In genomic region chr2:105224134-105224986, GRCm38 (mm10) we compare ENCODE assay signal across 9 mouse cellular contexts. TPM values are rescaled to one million over a fixed set of nuclear protein-coding genes. Genes with fewer than 3 reads are reported as not detected.
A peak's percentile ranks its signal among the peaks of the same experiment; 100 is the strongest.
DNase-seq lines count a peak whose midpoint lies in the region; ATAC-seq lines count a peak whose summit lies in the region.
"Had no signal": no experiment of that assay in that cellular context is flagged by ENCODE, and none has a peak within 500 bp of the region (broad histone marks: within the 10 kb centered on the region; RNA-seq: fewer than 3 reads in every experiment).

Them7 (plus strand) TSS chr2:105224320.

- no peak for ATAC-seq in hindbrain, embryonic 12.5 days (ENCODE audit: low FRiP score)
- ATAC-seq in limb, embryonic 15.5 days (ENCODE audit: insufficient number of reproducible peaks, low FRiP score, low TSS enrichment, low read depth): no peak
- no peak for ATAC-seq in neural tube, embryonic 15.5 days (ENCODE audit: low FRiP score)
- ATAC-seq: Patski had no signal

- DNase-seq in ovary, adult 18-20 months (ENCODE audit: low spot score): peak; percentile 38
- DNase-seq in ovary, postnatal 10 days (ENCODE audit: low spot score): no peak
- DNase-seq in right cerebral cortex, adult 18-20 months: no peak
- DNase-seq in frontal cortex, postnatal 25 days (ENCODE audit: low spot score in 2 of 2): no peak

- peak within 1 kb of the TSS; percentile 45 for H3K4me3 ChIP-seq in erythroblast, embryonic 14.5 days (replicated peaks)
- peak within 1 kb of the TSS; percentile 39 for H3K4me3 ChIP-seq in hindbrain, embryonic 12.5 days
- H3K4me3 ChIP-seq in limb, embryonic 15.5 days: peak within 1 kb of the TSS; percentile 37
- peak within 1 kb of the TSS; percentile 35 for H3K4me3 ChIP-seq in neural tube, embryonic 15.5 days (replicated peaks)

- no peak within 1 kb of the TSS for H3K27ac ChIP-seq in hindbrain, embryonic 12.5 days
- H3K27ac ChIP-seq in limb, embryonic 15.5 days: no peak within 1 kb of the TSS
- no peak within 1 kb of the TSS for H3K27ac ChIP-seq in neural tube, embryonic 15.5 days (replicated peaks)

- 4% methylated on average over 38 of the region's 38 CpGs for WGBS in hindbrain, embryonic 12.5 days
- WGBS in limb, embryonic 15.5 days: 4% methylated on average over 34 of the region's 38 CpGs
- 6% methylated on average over 38 of the region's 38 CpGs for WGBS in neural tube, embryonic 15.5 days

- peak within 1 kb of the TSS; percentile 72 for H3K4me2 ChIP-seq in hindbrain, embryonic 12.5 days (replicated peaks)
- H3K4me2 ChIP-seq in limb, embryonic 15.5 days: peak within 1 kb of the TSS; percentile 62
- peak within 1 kb of the TSS; percentile 59 for H3K4me2 ChIP-seq in neural tube, embryonic 15.5 days

- H3K4me1 ChIP-seq in erythroblast, embryonic 14.5 days (ENCODE audit: control insufficient read depth): no peaks in the 10 kb centered on the region
- peaks cover 6% of the 10 kb centered on the region for H3K4me1 ChIP-seq in hindbrain, embryonic 12.5 days
- peaks cover 31% of the 10 kb centered on the region for H3K4me1 ChIP-seq in limb, embryonic 15.5 days
- peaks cover 14% of the 10 kb centered on the region for H3K4me1 ChIP-seq in neural tube, embryonic 15.5 days

- H3K36me3 ChIP-seq in erythroblast, embryonic 14.5 days (ENCODE audit: control insufficient read depth): no peaks in the 10 kb centered on the region
- H3K36me3 ChIP-seq in hindbrain, embryonic 12.5 days: no peaks in the 10 kb centered on the region
- no peaks in the 10 kb centered on the region for H3K36me3 ChIP-seq in limb, embryonic 15.5 days
- no peaks in the 10 kb centered on the region for H3K36me3 ChIP-seq in neural tube, embryonic 15.5 days

- H3K9ac ChIP-seq in hindbrain, embryonic 12.5 days: peak within 1 kb of the TSS; percentile 29; the same call in 1 of the 2 replicates
- peak within 1 kb of the TSS; percentile 14; the same call in 1 of the 2 replicates for H3K9ac ChIP-seq in limb, embryonic 15.5 days
- peak within 1 kb of the TSS; percentile 6; the same call in 1 of the 2 replicates for H3K9ac ChIP-seq in neural tube, embryonic 15.5 days (replicated peaks)

- peaks cover 17% of the 10 kb centered on the region for H3K27me3 ChIP-seq in erythroblast, embryonic 14.5 days (ENCODE audit: control insufficient read depth)
- H3K27me3 ChIP-seq in hindbrain, embryonic 12.5 days: peaks cover 38% of the 10 kb centered on the region
- peaks cover 9% of the 10 kb centered on the region; the same call in 1 of the 2 replicates for H3K27me3 ChIP-seq in limb, embryonic 15.5 days
- peaks cover 35% of the 10 kb centered on the region for H3K27me3 ChIP-seq in neural tube, embryonic 15.5 days (replicated peaks)
- H3K27me3 ChIP-seq: Patski had no signal

- no peaks in the 10 kb centered on the region for H3K9me3 ChIP-seq in erythroblast, embryonic 14.5 days (ENCODE audit: control insufficient read depth, low read length)
- no peaks in the 10 kb centered on the region for H3K9me3 ChIP-seq in hindbrain, embryonic 12.5 days (replicated peaks)
- no peaks in the 10 kb centered on the region for H3K9me3 ChIP-seq in limb, embryonic 15.5 days
- H3K9me3 ChIP-seq in neural tube, embryonic 15.5 days (replicated peaks): no peaks in the 10 kb centered on the region

RNA-seq across cellular contexts. Expression of gene Them7, which starts in this region (rescaled TPM):
- not detected in 2 replicates for polyA plus RNA-seq in erythroblast, embryonic 14.5 days (2012)
- 0.13 and 0.14 TPM in 2 replicates for polyA plus RNA-seq in hindbrain, embryonic 12.5 days (2016; fragmentation: Nextera tagmentation; extraction: Ambion mirVana)
- 0.29 and 0.42 TPM in 2 replicates for polyA plus RNA-seq in limb, embryonic 15.5 days (2015; fragmentation: Nextera tagmentation; extraction: Ambion mirVana)
- polyA plus RNA-seq in neural tube, embryonic 15.5 days (2015; fragmentation: Nextera tagmentation; extraction: Ambion mirVana): 0.14 and 0.34 TPM in 2 replicates
